Mouse (Mus musculus) brain, embryonic 14.5 days (tissue): ENCODE measurements at regions not wholly inside any gene's neighbourhood (a gene's known extent, or its start where the extent isn't known, plus 50 kb on each side); places are given as distances from the start of the nearest gene placed in this dataset.
A peak's percentile ranks its signal among the peaks of the same experiment; 100 is the strongest.
"Not testable (repeated sequence)": the region's sequence is repeated elsewhere in the genome, so short reads cannot be mapped to it uniquely, and the experiment has no call there.

Source experiments
- DNase-seq: peaks from one replicate; pipeline ENCODE4 v3.0.0-alpha.2; 2011; ENCODE audit warnings: low read depth
- CTCF ChIP-seq: fragments of 200-500 bp; IDR thresholded peaks from 2 replicates; pipeline ENCODE4 v1.5.1; 2012; ENCODE audit warnings: inconsistent platforms, mild to moderate bottlenecking, moderate library complexity, borderline replicate concordance; ENCODE audit not compliant: insufficient read depth, insufficient read length; ENCODE audit errors: extremely low read depth
- POLR2A ChIP-seq: fragments of 200-500 bp; IDR thresholded peaks from 2 replicates; pipeline ENCODE4 v1.6.1; 2012; ENCODE audit warnings: mild to moderate bottlenecking, inconsistent platforms, borderline replicate concordance; ENCODE audit not compliant: poor library complexity, insufficient read depth, insufficient read length, severe bottlenecking; ENCODE audit errors: extremely low read depth

- DNase-seq: peak; percentile 1
- TF ChIP-seq POLR2A (no peak), CTCF (no peak)
Measured at GRCm38 (mm10) chr19:33860658-33861057, 73.4 kb upstream of the Lipo1 start.

GRCm38 (mm10) chr19:33851061-33851460, 63.8 kb upstream of the Lipo1 start:
- TF ChIP-seq POLR2A (no peak), CTCF (no peak)
- DNase-seq: peak; percentile 1

- TF ChIP-seq CTCF (no peak), POLR2A (no peak)
- no peak for DNase-seq
Measured at GRCm38 (mm10) chr19:33850611-33851010, 63.4 kb upstream of the Lipo1 start.

- DNase-seq: not testable (repeated sequence)
Measured at GRCm38 (mm10) chr19:33850136-33850535, 62.9 kb upstream of the Lipo1 start.

GRCm38 (mm10) chr19:33849291-33850044, 62.2 kb upstream of the Lipo1 start:
- DNase-seq: not testable (repeated sequence)
